Mouse (Mus musculus): ENCODE measurements at regions not wholly inside any gene's neighbourhood (a gene's known extent, or its start where the extent isn't known, plus 50 kb on each side); places are given as distances from the start of the nearest gene placed in this dataset.
"Not testable (repeated sequence)": the region's sequence is repeated elsewhere in the genome, so short reads cannot be mapped to it uniquely, and the experiment has no call there.

DNA sequence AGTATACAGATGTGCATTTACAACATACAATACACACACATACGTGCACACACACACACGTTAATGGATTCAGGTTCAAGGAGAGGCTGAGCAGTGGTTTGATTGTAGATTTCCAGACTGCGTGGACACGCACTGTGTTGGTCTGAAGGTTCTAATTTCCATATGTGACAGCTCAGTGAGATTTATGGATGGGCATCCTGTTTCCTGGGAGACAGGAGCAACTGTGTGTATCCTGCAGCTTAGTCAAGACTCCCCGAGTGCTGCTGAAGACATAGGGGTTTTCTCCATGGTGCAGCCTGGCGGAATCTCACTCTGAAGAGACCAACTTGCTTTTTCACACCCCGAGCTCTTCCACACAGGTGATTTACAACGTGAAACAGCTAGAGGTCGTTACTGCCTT, 119.3 kb upstream of the Foxk1 start:
- Histone ChIP-seq H3K4me2 (no peak overlapping the region), H3K36me3 (ENCODE audit: control insufficient read depth, insufficient read depth, low read length) (no peaks in the 10 kb centered on the region), H3K27ac (ENCODE audit: low read depth, low read length) (no peak overlapping the region), H3K9me3 (ENCODE audit: control insufficient read depth, low read length) (no peaks in the 10 kb centered on the region), H3K4me1 (replicated peaks; ENCODE audit: control insufficient read depth, insufficient read depth, low read length) (no peaks in the 10 kb centered on the region), H3K4me3 (ENCODE audit: low read depth, low read length) (no peak overlapping the region), H3K27me3 (replicated peaks; ENCODE audit: control insufficient read depth, insufficient read depth, low read length) (no peaks in the 10 kb centered on the region), H3K9ac (ENCODE audit: low read depth, low read length) (no peak overlapping the region)
- DNase-seq (ENCODE audit: low spot score) (no peak), ATAC-seq (replicated peaks; ENCODE audit: low FRiP score) (no peak)
- 70% methylated on average over 9 of the region's 9 CpGs for WGBS

DNA sequence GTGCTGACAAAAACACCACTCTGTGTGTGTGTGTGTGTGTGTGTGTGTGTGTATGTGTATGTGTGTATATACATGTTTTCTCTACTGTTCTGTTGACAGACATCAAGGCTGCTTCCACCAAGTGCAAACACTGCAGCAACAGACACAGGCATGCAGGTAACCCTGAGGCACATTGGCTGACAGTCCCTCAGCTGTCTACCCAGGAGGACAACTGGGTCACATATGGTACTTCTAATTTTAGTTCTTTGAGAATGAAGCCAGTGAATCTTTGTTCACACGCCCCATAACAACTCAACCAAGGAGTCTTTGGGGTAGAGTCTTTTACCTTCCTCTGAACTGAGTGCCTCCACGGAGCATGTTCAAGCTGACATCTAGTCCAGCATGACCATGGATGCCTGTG, 113.3 kb upstream of the Foxk1 start:
- no peak overlapping the region for H3K4me2 ChIP-seq
- no peaks in the 10 kb centered on the region for H3K4me1 ChIP-seq (replicated peaks; ENCODE audit: control insufficient read depth, insufficient read depth, low read length)
- H3K27ac ChIP-seq (ENCODE audit: low read depth, low read length) = no peak overlapping the region
- H3K27me3 ChIP-seq (replicated peaks; ENCODE audit: control insufficient read depth, insufficient read depth, low read length) = no peaks in the 10 kb centered on the region
- no peaks in the 10 kb centered on the region for H3K36me3 ChIP-seq (ENCODE audit: control insufficient read depth, insufficient read depth, low read length)
- DNase-seq (ENCODE audit: low spot score) = no peak
- no peak overlapping the region for H3K9ac ChIP-seq (ENCODE audit: low read depth, low read length)
- no peak overlapping the region for H3K4me3 ChIP-seq (ENCODE audit: low read depth, low read length)
- no peak for ATAC-seq (replicated peaks; ENCODE audit: low FRiP score)
- no peaks in the 10 kb centered on the region for H3K9me3 ChIP-seq (ENCODE audit: control insufficient read depth, low read length)
- 72% methylated on average over 2 of the region's 2 CpGs for WGBS

DNA sequence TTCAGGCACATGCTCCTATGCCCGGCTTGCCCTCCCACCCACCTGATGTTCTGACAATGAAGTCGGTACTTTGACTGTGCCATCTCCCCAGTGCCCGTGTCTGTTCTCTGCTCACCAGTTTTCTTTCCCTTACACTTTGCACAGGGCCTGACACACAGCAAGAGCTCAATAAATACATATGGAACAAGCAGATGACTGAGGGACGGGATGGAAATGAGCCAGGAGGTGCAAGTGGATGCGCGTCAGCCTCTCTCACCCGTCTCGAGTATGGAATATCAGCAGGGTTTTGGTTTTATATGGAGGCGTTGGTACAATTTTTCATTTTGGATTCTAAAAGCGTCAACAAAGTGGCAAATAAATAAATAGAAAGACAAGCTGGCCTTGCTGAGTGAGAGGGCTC, 109.8 kb upstream of the Foxk1 start:
- H3K9ac ChIP-seq (ENCODE audit: low read depth, low read length) = no peak overlapping the region
- ATAC-seq (replicated peaks; ENCODE audit: low FRiP score) = no peak

DNA sequence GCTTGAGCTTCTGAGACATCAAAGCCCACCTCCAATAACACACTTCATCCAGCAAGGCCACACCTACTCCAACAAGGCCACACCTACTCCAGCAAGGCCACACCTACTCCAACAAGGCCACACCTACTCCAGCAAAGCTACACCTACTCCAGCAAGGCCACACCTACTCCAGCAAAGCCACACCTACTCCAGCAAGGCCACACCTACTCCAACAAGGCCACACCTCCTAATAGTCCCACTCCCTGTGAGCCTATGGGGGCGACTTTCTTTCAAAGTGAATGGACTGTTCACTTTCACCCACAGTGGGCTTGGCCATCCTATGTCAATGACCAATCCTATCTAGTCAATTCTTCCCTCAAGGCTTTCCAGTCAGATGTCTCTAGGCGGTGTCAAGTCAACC, 104.9 kb upstream of the Foxk1 start:
- H3K4me1 ChIP-seq (replicated peaks; ENCODE audit: control insufficient read depth, insufficient read depth, low read length); DNase-seq (ENCODE audit: low spot score); H3K4me2 ChIP-seq; H3K27ac ChIP-seq (ENCODE audit: low read depth, low read length); H3K4me3 ChIP-seq (ENCODE audit: low read depth, low read length); H3K36me3 ChIP-seq (ENCODE audit: control insufficient read depth, insufficient read depth, low read length); H3K27me3 ChIP-seq (replicated peaks; ENCODE audit: control insufficient read depth, insufficient read depth, low read length); ATAC-seq (replicated peaks; ENCODE audit: low FRiP score); H3K9ac ChIP-seq (ENCODE audit: low read depth, low read length); H3K9me3 ChIP-seq (ENCODE audit: control insufficient read depth, low read length): not testable (repeated sequence)
- 86% methylated on average over 2 of the region's 2 CpGs for WGBS

More for the DNA sequence above, 109.8 kb upstream of the Foxk1 start:
- H3K4me3 ChIP-seq (ENCODE audit: low read depth, low read length) = no peak overlapping the region
- no peaks in the 10 kb centered on the region for H3K4me1 ChIP-seq (replicated peaks; ENCODE audit: control insufficient read depth, insufficient read depth, low read length)
- no peak for DNase-seq (ENCODE audit: low spot score)
- no peaks in the 10 kb centered on the region for H3K36me3 ChIP-seq (ENCODE audit: control insufficient read depth, insufficient read depth, low read length)
- H3K27ac ChIP-seq (ENCODE audit: low read depth, low read length) = no peak overlapping the region
- WGBS = 81% methylated on average over 10 of the region's 10 CpGs
- H3K4me2 ChIP-seq = no peak overlapping the region
- no peaks in the 10 kb centered on the region for H3K9me3 ChIP-seq (ENCODE audit: control insufficient read depth, low read length)
- no peaks in the 10 kb centered on the region for H3K27me3 ChIP-seq (replicated peaks; ENCODE audit: control insufficient read depth, insufficient read depth, low read length)

DNA sequence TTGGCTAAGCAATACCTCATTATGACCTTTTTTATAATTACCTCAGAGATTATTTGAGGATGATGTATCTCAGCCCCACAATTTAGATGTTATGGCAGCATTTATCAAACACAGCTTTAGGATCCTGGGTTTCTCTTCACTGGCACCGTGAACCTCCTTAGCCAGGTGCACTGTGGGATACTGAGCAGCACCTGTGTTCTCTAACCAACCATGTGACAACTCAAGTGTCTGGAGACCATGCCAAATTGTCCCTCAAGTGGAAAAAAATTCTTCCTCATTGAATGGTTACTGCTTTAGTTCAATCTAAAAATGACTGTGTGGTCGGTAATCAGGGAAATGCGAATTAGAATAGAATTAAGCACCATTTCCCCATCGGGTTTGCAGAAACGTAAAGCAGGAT, 101.7 kb upstream of the Foxk1 start:
- H3K4me3 ChIP-seq (ENCODE audit: low read depth, low read length) = no peak overlapping the region
- no peak for DNase-seq (ENCODE audit: low spot score)
- WGBS = 81% methylated on average over 5 of the region's 5 CpGs
- H3K4me2 ChIP-seq = no peak overlapping the region
- H3K9me3 ChIP-seq (ENCODE audit: control insufficient read depth, low read length) = no peaks in the 10 kb centered on the region
- no peak for ATAC-seq (replicated peaks; ENCODE audit: low FRiP score)
- H3K36me3 ChIP-seq (ENCODE audit: control insufficient read depth, insufficient read depth, low read length) = no peaks in the 10 kb centered on the region
- no peak overlapping the region for H3K27ac ChIP-seq (ENCODE audit: low read depth, low read length)
- no peaks in the 10 kb centered on the region for H3K27me3 ChIP-seq (replicated peaks; ENCODE audit: control insufficient read depth, insufficient read depth, low read length)
- no peak overlapping the region for H3K9ac ChIP-seq (ENCODE audit: low read depth, low read length)
- H3K4me1 ChIP-seq (replicated peaks; ENCODE audit: control insufficient read depth, insufficient read depth, low read length) = no peaks in the 10 kb centered on the region

DNA sequence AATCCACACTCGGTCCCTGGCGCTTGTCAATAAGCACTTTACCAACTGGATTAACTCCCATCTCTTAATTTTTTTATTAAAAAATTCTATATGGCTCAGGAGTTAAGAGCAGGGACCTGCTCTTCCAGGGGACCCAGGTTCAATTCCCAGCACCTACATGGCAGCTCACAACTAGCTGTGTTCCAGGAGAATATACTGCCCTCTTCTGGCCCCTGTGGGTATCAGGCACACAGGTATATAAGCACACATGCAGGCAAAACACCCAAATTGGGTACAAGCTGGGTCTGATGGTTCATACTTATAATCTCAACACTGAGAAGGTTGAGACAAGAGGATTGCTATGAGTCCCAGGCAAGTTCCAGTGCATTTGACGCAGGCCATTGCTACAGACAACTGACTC, 92.8 kb upstream of the Foxk1 start:
- Histone ChIP-seq H3K9me3 (ENCODE audit: control insufficient read depth, low read length) (no peaks in the 10 kb centered on the region), H3K36me3 (ENCODE audit: control insufficient read depth, insufficient read depth, low read length) (no peaks in the 10 kb centered on the region), H3K9ac (ENCODE audit: low read depth, low read length) (no peak overlapping the region), H3K4me2 (no peak overlapping the region), H3K27ac (ENCODE audit: low read depth, low read length) (no peak overlapping the region), H3K4me3 (ENCODE audit: low read depth, low read length) (no peak overlapping the region), H3K27me3 (replicated peaks; ENCODE audit: control insufficient read depth, insufficient read depth, low read length) (no peaks in the 10 kb centered on the region), H3K4me1 (replicated peaks; ENCODE audit: control insufficient read depth, insufficient read depth, low read length) (no peaks in the 10 kb centered on the region)
- WGBS = 93% methylated on average over 3 of the region's 3 CpGs
- no peak for ATAC-seq (replicated peaks; ENCODE audit: low FRiP score)
- DNase-seq (ENCODE audit: low spot score) = no peak

DNA sequence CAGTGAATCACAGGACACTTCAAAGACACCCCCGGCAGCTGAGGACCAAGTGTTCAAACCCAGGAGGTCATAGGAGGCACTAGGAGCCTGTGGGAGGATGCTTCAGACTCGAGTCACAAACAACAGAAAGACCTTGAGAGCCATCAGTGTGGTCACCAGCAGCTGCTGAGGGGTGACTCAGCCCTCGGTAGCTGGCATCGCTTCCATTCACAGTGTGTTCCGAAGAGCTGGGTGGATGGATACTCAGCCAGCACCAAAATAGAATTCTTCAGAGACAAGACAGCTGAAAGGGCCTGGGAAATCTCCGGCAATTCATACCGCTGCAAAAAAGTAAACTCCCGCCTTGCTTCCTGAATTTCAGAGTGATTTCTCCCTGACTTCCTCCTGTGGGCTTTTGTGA, 87.4 kb upstream of the Foxk1 start:
- ATAC-seq (replicated peaks; ENCODE audit: low FRiP score) = no peak
- Histone ChIP-seq H3K4me3 (ENCODE audit: low read depth, low read length) (no peak overlapping the region), H3K9me3 (ENCODE audit: control insufficient read depth, low read length) (no peaks in the 10 kb centered on the region), H3K4me1 (replicated peaks; ENCODE audit: control insufficient read depth, insufficient read depth, low read length) (no peaks in the 10 kb centered on the region), H3K27me3 (replicated peaks; ENCODE audit: control insufficient read depth, insufficient read depth, low read length) (no peaks in the 10 kb centered on the region), H3K27ac (ENCODE audit: low read depth, low read length) (no peak overlapping the region), H3K9ac (ENCODE audit: low read depth, low read length) (no peak overlapping the region), H3K36me3 (ENCODE audit: control insufficient read depth, insufficient read depth, low read length) (no peaks in the 10 kb centered on the region), H3K4me2 (no peak overlapping the region)
- DNase-seq (ENCODE audit: low spot score) = no peak
- WGBS = 73% methylated on average over 8 of the region's 8 CpGs

DNA sequence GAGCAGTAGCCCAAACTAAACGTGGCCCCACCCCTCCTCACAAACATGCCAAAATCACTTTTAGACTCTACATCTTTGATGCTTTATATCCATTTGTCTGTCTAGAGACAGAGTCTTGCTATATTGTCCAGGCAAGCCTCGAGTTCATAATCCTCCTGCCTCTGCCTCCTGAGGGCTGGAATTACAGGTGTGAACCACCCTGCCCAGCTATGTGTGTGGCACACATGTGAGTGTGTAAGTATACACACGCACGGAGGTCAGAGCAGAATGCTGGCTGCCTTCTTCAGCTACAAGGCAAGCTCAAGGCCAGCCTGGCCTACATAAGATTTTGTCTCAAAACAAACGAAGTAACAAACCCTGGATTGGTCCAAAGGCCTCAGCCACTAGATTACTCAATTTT, 86.8 kb upstream of the Foxk1 start:
- ATAC-seq (replicated peaks; ENCODE audit: low FRiP score) = no peak
- no peak overlapping the region for H3K27ac ChIP-seq (ENCODE audit: low read depth, low read length)
- no peak overlapping the region for H3K4me3 ChIP-seq (ENCODE audit: low read depth, low read length)
- H3K9ac ChIP-seq (ENCODE audit: low read depth, low read length) = no peak overlapping the region
- H3K36me3 ChIP-seq (ENCODE audit: control insufficient read depth, insufficient read depth, low read length) = no peaks in the 10 kb centered on the region
- WGBS = 70% methylated on average over 5 of the region's 5 CpGs
- no peaks in the 10 kb centered on the region for H3K4me1 ChIP-seq (replicated peaks; ENCODE audit: control insufficient read depth, insufficient read depth, low read length)
- no peaks in the 10 kb centered on the region for H3K9me3 ChIP-seq (ENCODE audit: control insufficient read depth, low read length)
- no peak overlapping the region for H3K4me2 ChIP-seq
- DNase-seq (ENCODE audit: low spot score) = no peak
- H3K27me3 ChIP-seq (replicated peaks; ENCODE audit: control insufficient read depth, insufficient read depth, low read length) = no peaks in the 10 kb centered on the region

DNA sequence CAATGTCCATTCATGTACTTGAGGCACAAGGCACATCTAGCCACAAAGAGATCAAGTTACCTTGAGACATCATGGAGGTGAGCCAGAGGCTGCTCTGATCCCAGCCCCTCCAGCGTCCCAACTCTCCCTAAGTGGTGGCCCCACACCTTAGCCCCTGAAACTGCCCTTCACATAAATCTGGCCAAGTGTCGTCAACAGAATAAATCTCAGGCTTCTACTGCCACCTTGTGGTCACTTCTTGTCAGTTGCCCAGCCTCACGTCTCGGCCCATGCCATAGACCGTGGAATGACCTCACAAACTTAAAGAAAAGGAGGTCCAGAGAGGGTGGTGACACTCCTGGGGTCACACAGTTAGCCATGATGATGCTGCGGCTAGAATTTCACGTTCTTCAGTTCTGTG, 82.0 kb upstream of the Foxk1 start:
- no peak for ATAC-seq (replicated peaks; ENCODE audit: low FRiP score)
- WGBS = 6% methylated on average over 7 of the region's 7 CpGs
- no peak overlapping the region for H3K9ac ChIP-seq (ENCODE audit: low read depth, low read length)

More for the DNA sequence above, 82.0 kb upstream of the Foxk1 start:
- DNase-seq (ENCODE audit: low spot score) = peak; percentile 52
- Histone ChIP-seq H3K9me3 (ENCODE audit: control insufficient read depth, low read length) (no peaks in the 10 kb centered on the region), H3K27me3 (replicated peaks; ENCODE audit: control insufficient read depth, insufficient read depth, low read length) (no peaks in the 10 kb centered on the region), H3K27ac (ENCODE audit: low read depth, low read length) (no peak overlapping the region), H3K4me2 (no peak overlapping the region), H3K4me3 (ENCODE audit: low read depth, low read length) (no peak overlapping the region), H3K36me3 (ENCODE audit: control insufficient read depth, insufficient read depth, low read length) (no peaks in the 10 kb centered on the region), H3K4me1 (replicated peaks; ENCODE audit: control insufficient read depth, insufficient read depth, low read length) (no peaks in the 10 kb centered on the region)

Measured in liver, embryonic 11.5 days (tissue).